Mouse (Mus musculus): ENCODE measurements around the gene Diaph2. TPM values are rescaled to one million over a fixed set of nuclear protein-coding genes. Genes with fewer than 3 reads are reported as not detected.
"Not testable (repeated sequence)": the region's sequence is repeated elsewhere in the genome, so short reads cannot be mapped to it uniquely, and the experiment has no call there.

Gene Diaph2
- polyA plus RNA-seq, 1 experiment from 2014 or later = 2.0 TPM

- H3K27me3 ChIP-seq (replicated peaks; ENCODE audit: control insufficient read depth, insufficient read depth, low read length) = no peaks in the 10 kb centered on the region
- DNase-seq (ENCODE audit: low spot score) = no peak
- no peak overlapping the region for H3K4me2 ChIP-seq
- H3K4me1 ChIP-seq (replicated peaks; ENCODE audit: control insufficient read depth, insufficient read depth, low read length) = no peaks in the 10 kb centered on the region
- H3K27ac ChIP-seq (ENCODE audit: low read depth, low read length) = no peak overlapping the region
- no peaks in the 10 kb centered on the region for H3K9me3 ChIP-seq (ENCODE audit: control insufficient read depth, low read length)
- H3K36me3 ChIP-seq (ENCODE audit: control insufficient read depth, insufficient read depth, low read length) = no peaks in the 10 kb centered on the region
- no peak overlapping the region for H3K4me3 ChIP-seq (ENCODE audit: low read depth, low read length)
- no peak for ATAC-seq (replicated peaks; ENCODE audit: low FRiP score)
- no peak overlapping the region for H3K9ac ChIP-seq (ENCODE audit: low read depth, low read length)
Observed at GRCm38 (mm10) chrX:130189250-130189649, 439.7 kb downstream of the Diaph2 start.

- not testable (repeated sequence) for H3K36me3 ChIP-seq (ENCODE audit: control insufficient read depth, insufficient read depth, low read length); H3K27me3 ChIP-seq (replicated peaks; ENCODE audit: control insufficient read depth, insufficient read depth, low read length); H3K4me3 ChIP-seq (ENCODE audit: low read depth, low read length); H3K27ac ChIP-seq (ENCODE audit: low read depth, low read length); H3K4me1 ChIP-seq (replicated peaks; ENCODE audit: control insufficient read depth, insufficient read depth, low read length); H3K9ac ChIP-seq (ENCODE audit: low read depth, low read length); H3K4me2 ChIP-seq; ATAC-seq (replicated peaks; ENCODE audit: low FRiP score); DNase-seq (ENCODE audit: low spot score); H3K9me3 ChIP-seq (ENCODE audit: control insufficient read depth, low read length)
- WGBS = 79% methylated on average over 3 of the region's 3 CpGs
Observed at GRCm38 (mm10) chrX:130197412-130197811, 447.9 kb downstream of the Diaph2 start.

- ATAC-seq (replicated peaks; ENCODE audit: low FRiP score) (no peak), DNase-seq (ENCODE audit: low spot score) (no peak)
- Histone ChIP-seq H3K9ac (ENCODE audit: low read depth, low read length) (no peak overlapping the region), H3K9me3 (ENCODE audit: control insufficient read depth, low read length) (no peaks in the 10 kb centered on the region), H3K27ac (ENCODE audit: low read depth, low read length) (no peak overlapping the region), H3K27me3 (replicated peaks; ENCODE audit: control insufficient read depth, insufficient read depth, low read length) (no peaks in the 10 kb centered on the region), H3K4me1 (replicated peaks; ENCODE audit: control insufficient read depth, insufficient read depth, low read length) (no peaks in the 10 kb centered on the region), H3K36me3 (ENCODE audit: control insufficient read depth, insufficient read depth, low read length) (no peaks in the 10 kb centered on the region), H3K4me2 (no peak overlapping the region), H3K4me3 (ENCODE audit: low read depth, low read length) (no peak overlapping the region)
- 65% methylated on average over 2 of the region's 2 CpGs for WGBS
Observed at GRCm38 (mm10) chrX:130205243-130205642, 455.7 kb downstream of the Diaph2 start.

- no peak overlapping the region for H3K4me3 ChIP-seq (ENCODE audit: low read depth, low read length)
- H3K27me3 ChIP-seq (replicated peaks; ENCODE audit: control insufficient read depth, insufficient read depth, low read length) = no peaks in the 10 kb centered on the region
- no peak overlapping the region for H3K4me2 ChIP-seq
- H3K36me3 ChIP-seq (ENCODE audit: control insufficient read depth, insufficient read depth, low read length) = no peaks in the 10 kb centered on the region
- H3K9me3 ChIP-seq (ENCODE audit: control insufficient read depth, low read length) = no peaks in the 10 kb centered on the region
- 65% methylated on average over 4 of the region's 4 CpGs for WGBS
- no peak overlapping the region for H3K9ac ChIP-seq (ENCODE audit: low read depth, low read length)
- no peak overlapping the region for H3K27ac ChIP-seq (ENCODE audit: low read depth, low read length)
- H3K4me1 ChIP-seq (replicated peaks; ENCODE audit: control insufficient read depth, insufficient read depth, low read length) = no peaks in the 10 kb centered on the region
- DNase-seq (ENCODE audit: low spot score) (no peak), ATAC-seq (replicated peaks; ENCODE audit: low FRiP score) (no peak)
Observed at GRCm38 (mm10) chrX:130212227-130212626, 462.7 kb downstream of the Diaph2 start.

- no peak overlapping the region for H3K4me2 ChIP-seq
- no peaks in the 10 kb centered on the region for H3K27me3 ChIP-seq (replicated peaks; ENCODE audit: control insufficient read depth, insufficient read depth, low read length)
- H3K4me3 ChIP-seq (ENCODE audit: low read depth, low read length) = no peak overlapping the region
- DNase-seq (ENCODE audit: low spot score) (no peak), ATAC-seq (replicated peaks; ENCODE audit: low FRiP score) (peak; percentile 64; the same call in 1 of the 2 replicates)
- 48% methylated on average over 4 of the region's 4 CpGs for WGBS
- no peaks in the 10 kb centered on the region for H3K36me3 ChIP-seq (ENCODE audit: control insufficient read depth, insufficient read depth, low read length)
- no peaks in the 10 kb centered on the region for H3K4me1 ChIP-seq (replicated peaks; ENCODE audit: control insufficient read depth, insufficient read depth, low read length)
- H3K27ac ChIP-seq (ENCODE audit: low read depth, low read length) = no peak overlapping the region
- no peaks in the 10 kb centered on the region for H3K9me3 ChIP-seq (ENCODE audit: control insufficient read depth, low read length)
- H3K9ac ChIP-seq (ENCODE audit: low read depth, low read length) = no peak overlapping the region
Observed at GRCm38 (mm10) chrX:130212759-130213158, 463.2 kb downstream of the Diaph2 start.

- ATAC-seq (replicated peaks; ENCODE audit: low FRiP score) (no peak), DNase-seq (ENCODE audit: low spot score) (no peak)
- H3K4me3 ChIP-seq (ENCODE audit: low read depth, low read length) = no peak overlapping the region
- no peaks in the 10 kb centered on the region for H3K9me3 ChIP-seq (ENCODE audit: control insufficient read depth, low read length)
- no peaks in the 10 kb centered on the region for H3K27me3 ChIP-seq (replicated peaks; ENCODE audit: control insufficient read depth, insufficient read depth, low read length)
- H3K9ac ChIP-seq (ENCODE audit: low read depth, low read length) = no peak overlapping the region
- no peaks in the 10 kb centered on the region for H3K4me1 ChIP-seq (replicated peaks; ENCODE audit: control insufficient read depth, insufficient read depth, low read length)
- H3K36me3 ChIP-seq (ENCODE audit: control insufficient read depth, insufficient read depth, low read length) = no peaks in the 10 kb centered on the region
- H3K27ac ChIP-seq (ENCODE audit: low read depth, low read length) = no peak overlapping the region
- no peak overlapping the region for H3K4me2 ChIP-seq
- WGBS = 66% methylated on average over 1 of the region's 1 CpGs
Observed at GRCm38 (mm10) chrX:130230045-130230444, 480.5 kb downstream of the Diaph2 start.

GRCm38 (mm10) chrX:130235167-130235566 lies 485.6 kb downstream of the Diaph2 start:
- no peak overlapping the region for H3K4me3 ChIP-seq (ENCODE audit: low read depth, low read length)
- H3K27ac ChIP-seq (ENCODE audit: low read depth, low read length) = no peak overlapping the region
- 76% methylated on average over 1 of the region's 1 CpGs for WGBS
- no peaks in the 10 kb centered on the region for H3K36me3 ChIP-seq (ENCODE audit: control insufficient read depth, insufficient read depth, low read length)
- no peak overlapping the region for H3K9ac ChIP-seq (ENCODE audit: low read depth, low read length)
- H3K4me1 ChIP-seq (replicated peaks; ENCODE audit: control insufficient read depth, insufficient read depth, low read length) = no peaks in the 10 kb centered on the region
- ATAC-seq (replicated peaks; ENCODE audit: low FRiP score) (no peak), DNase-seq (ENCODE audit: low spot score) (no peak)
- no peaks in the 10 kb centered on the region for H3K27me3 ChIP-seq (replicated peaks; ENCODE audit: control insufficient read depth, insufficient read depth, low read length)
- no peak overlapping the region for H3K4me2 ChIP-seq
- no peaks in the 10 kb centered on the region for H3K9me3 ChIP-seq (ENCODE audit: control insufficient read depth, low read length)

GRCm38 (mm10) chrX:130246652-130247051 lies 497.1 kb downstream of the Diaph2 start:
- Histone ChIP-seq H3K27me3 (replicated peaks; ENCODE audit: control insufficient read depth, insufficient read depth, low read length) (no peaks in the 10 kb centered on the region), H3K4me1 (replicated peaks; ENCODE audit: control insufficient read depth, insufficient read depth, low read length) (no peaks in the 10 kb centered on the region), H3K36me3 (ENCODE audit: control insufficient read depth, insufficient read depth, low read length) (no peaks in the 10 kb centered on the region), H3K9me3 (ENCODE audit: control insufficient read depth, low read length) (no peaks in the 10 kb centered on the region), H3K9ac (ENCODE audit: low read depth, low read length) (no peak overlapping the region), H3K27ac (ENCODE audit: low read depth, low read length) (no peak overlapping the region), H3K4me2 (no peak overlapping the region), H3K4me3 (ENCODE audit: low read depth, low read length) (no peak overlapping the region)
- ATAC-seq (replicated peaks; ENCODE audit: low FRiP score) (no peak), DNase-seq (ENCODE audit: low spot score) (no peak)
- WGBS = 56% methylated on average over 1 of the region's 1 CpGs

- Histone ChIP-seq H3K27ac (ENCODE audit: low read depth, low read length) (no peak overlapping the region), H3K4me1 (replicated peaks; ENCODE audit: control insufficient read depth, insufficient read depth, low read length) (no peaks in the 10 kb centered on the region), H3K27me3 (replicated peaks; ENCODE audit: control insufficient read depth, insufficient read depth, low read length) (no peaks in the 10 kb centered on the region), H3K9me3 (ENCODE audit: control insufficient read depth, low read length) (no peaks in the 10 kb centered on the region), H3K4me2 (no peak overlapping the region), H3K36me3 (ENCODE audit: control insufficient read depth, insufficient read depth, low read length) (no peaks in the 10 kb centered on the region), H3K9ac (ENCODE audit: low read depth, low read length) (no peak overlapping the region), H3K4me3 (ENCODE audit: low read depth, low read length) (no peak overlapping the region)
- ATAC-seq (replicated peaks; ENCODE audit: low FRiP score) (no peak), DNase-seq (ENCODE audit: low spot score) (no peak)
- WGBS = 88% methylated on average over 4 of the region's 4 CpGs
Observed at GRCm38 (mm10) chrX:130253664-130254063, 504.1 kb downstream of the Diaph2 start.
